Mouse (Mus musculus) liver, embryonic 11.5 days (tissue): Measurements from ENCODE around the gene Gxylt2. TPM values are rescaled to one million over a fixed set of nuclear protein-coding genes. Genes with fewer than 3 reads are reported as not detected.

Source experiments
- ATAC-seq: fragments of 200-750 bp; cut with Nextera tagmentation; replicated peaks from 2 replicates; pipeline ENCODE4 v1.8.0; 2017; ENCODE audit warnings: moderate number of reproducible peaks, mild to moderate bottlenecking, moderate TSS enrichment, moderate library complexity; ENCODE audit not compliant: low FRiP score
- DNase-seq: peaks from one replicate; pipeline ENCODE4 v3.0.0-alpha.2; 2017; ENCODE audit warnings: low spot score
- H3K27ac ChIP-seq: fragments of 300-500 bp; sonication (generic); 2 replicates; pipeline ENCODE4 v1.5.1; 2014; ENCODE audit warnings: mild to moderate bottlenecking, low read depth, low read length, control low read depth
- H3K27me3 ChIP-seq: fragments of 300-500 bp; sonication (generic); replicated peaks from 2 replicates; pipeline ENCODE4 v1.6.1; 2014; ENCODE audit warnings: low read length, mixed read lengths; ENCODE audit not compliant: control insufficient read depth, insufficient read depth
- H3K36me3 ChIP-seq: fragments of 300-500 bp; sonication (generic); 2 replicates; pipeline ENCODE4 v1.6.1; 2014; ENCODE audit warnings: mild to moderate bottlenecking, low read length, moderate library complexity, mixed read lengths; ENCODE audit not compliant: control insufficient read depth, insufficient read depth
- H3K4me1 ChIP-seq: fragments of 300-500 bp; sonication (generic); replicated peaks from 2 replicates; pipeline ENCODE4 v1.6.1; 2014; ENCODE audit warnings: low read length, mixed read lengths; ENCODE audit not compliant: control insufficient read depth, insufficient read depth
- H3K4me2 ChIP-seq: fragments of 300-500 bp; sonication (generic); 2 replicates; pipeline ENCODE4 v1.6.1; 2014; ENCODE audit warnings: mild to moderate bottlenecking, control low read depth, moderate library complexity
- H3K4me3 ChIP-seq: fragments of 300-500 bp; sonication (generic); 2 replicates; pipeline ENCODE4 v1.5.1; 2014; ENCODE audit warnings: low read depth, low read length, control low read depth
- H3K9ac ChIP-seq: fragments of 300-500 bp; sonication (generic); 2 replicates; pipeline ENCODE4 v1.6.1; 2014; ENCODE audit warnings: low read depth, low read length, control low read depth
- H3K9me3 ChIP-seq: fragments of 300-500 bp; sonication (generic); 2 replicates; pipeline ENCODE4 v1.6.1; 2016; ENCODE audit warnings: low read length, inconsistent platforms, mixed read lengths; ENCODE audit not compliant: control insufficient read depth
- WGBS: fragments of 180-500 bp; shearing (Covaris S2); extraction: QIAGEN DNeasy Blood & Tissue Kit; methylation state at CpG from one replicate; pipeline ENCODE4 v1.1.7; 2014; 5-methylcytosine and 5-hydroxymethylcytosine counted together
- polyA plus RNA-seq: library from polyadenylated mRNA; unstranded; fragments of >200 nt; fragmentation: Nextera tagmentation; extraction: Ambion mirVana; gene quantifications from 2 replicates; pipeline ENCODE4 v1.2.1, GENCODE M21; 2014

The Gxylt2 gene
- polyA plus RNA-seq, 1 experiment from 2014 or later, result 0.96 TPM

DNA sequence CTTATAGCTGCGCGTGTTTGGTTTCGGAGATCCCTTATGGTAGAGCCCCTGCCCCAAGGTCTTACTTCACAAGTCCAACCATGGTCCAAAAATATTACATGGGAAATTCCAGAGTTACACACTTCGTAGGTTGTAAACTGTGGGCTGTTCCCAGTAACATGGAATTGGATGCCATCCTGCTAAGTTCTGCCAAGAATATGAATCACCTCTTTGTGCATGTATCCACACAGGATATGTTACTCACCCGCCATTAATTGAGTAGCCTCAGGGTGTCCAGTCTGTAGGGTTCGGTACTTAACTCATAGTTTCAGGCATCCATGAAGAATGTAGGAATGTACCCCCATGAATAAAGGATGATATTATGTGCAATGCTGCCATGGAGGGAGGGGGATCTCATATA lies 94.8 kb downstream of the Gxylt2 start:
- Histone ChIP-seq H3K9ac (no peak overlapping the region), H3K36me3 (no peaks in the 10 kb centered on the region), H3K4me3 (no peak overlapping the region), H3K4me2 (no peak overlapping the region), H3K4me1 (no peaks in the 10 kb centered on the region), H3K27ac (no peak overlapping the region), H3K27me3 (no peaks in the 10 kb centered on the region), H3K9me3 (no peaks in the 10 kb centered on the region)
- ATAC-seq, result no peak
- 88% methylated on average over 6 of the region's 6 CpGs for WGBS
- DNase-seq, result no peak

DNA sequence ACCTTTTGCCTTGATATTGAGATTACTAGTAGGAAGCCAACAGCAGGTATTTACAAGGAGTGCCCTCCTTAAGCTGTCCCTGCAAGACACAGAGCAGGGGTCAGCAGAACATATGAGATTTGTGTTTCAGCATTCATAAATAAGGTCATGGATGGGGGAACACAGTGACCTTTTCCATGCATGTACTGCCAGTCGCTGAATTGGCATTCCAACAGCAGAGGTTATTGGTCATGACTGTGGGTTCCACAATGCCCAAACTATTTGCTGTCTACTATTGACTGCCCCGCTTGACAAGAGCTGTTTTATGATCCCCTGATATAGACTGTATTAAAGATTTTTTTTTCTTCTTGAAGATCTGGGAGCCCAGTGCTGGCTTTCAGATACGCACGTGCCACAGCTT lies 95.2 kb downstream of the Gxylt2 start:
- no peak for ATAC-seq
- 87% methylated on average over 4 of the region's 4 CpGs for WGBS
- H3K27ac ChIP-seq, result no peak overlapping the region

GRCm38 (mm10) chr6:100800497-100800955 lies 96.0 kb downstream of the Gxylt2 start:
- no peaks in the 10 kb centered on the region for H3K27me3 ChIP-seq
- no peaks in the 10 kb centered on the region for H3K36me3 ChIP-seq

More for the DNA sequence above, 95.2 kb downstream of the Gxylt2 start:
- Histone ChIP-seq H3K4me3 (no peak overlapping the region), H3K9ac (no peak overlapping the region), H3K4me1 (no peaks in the 10 kb centered on the region), H3K36me3 (no peaks in the 10 kb centered on the region), H3K27me3 (no peaks in the 10 kb centered on the region), H3K9me3 (no peaks in the 10 kb centered on the region), H3K4me2 (no peak overlapping the region)
- DNase-seq, result no peak

DNA sequence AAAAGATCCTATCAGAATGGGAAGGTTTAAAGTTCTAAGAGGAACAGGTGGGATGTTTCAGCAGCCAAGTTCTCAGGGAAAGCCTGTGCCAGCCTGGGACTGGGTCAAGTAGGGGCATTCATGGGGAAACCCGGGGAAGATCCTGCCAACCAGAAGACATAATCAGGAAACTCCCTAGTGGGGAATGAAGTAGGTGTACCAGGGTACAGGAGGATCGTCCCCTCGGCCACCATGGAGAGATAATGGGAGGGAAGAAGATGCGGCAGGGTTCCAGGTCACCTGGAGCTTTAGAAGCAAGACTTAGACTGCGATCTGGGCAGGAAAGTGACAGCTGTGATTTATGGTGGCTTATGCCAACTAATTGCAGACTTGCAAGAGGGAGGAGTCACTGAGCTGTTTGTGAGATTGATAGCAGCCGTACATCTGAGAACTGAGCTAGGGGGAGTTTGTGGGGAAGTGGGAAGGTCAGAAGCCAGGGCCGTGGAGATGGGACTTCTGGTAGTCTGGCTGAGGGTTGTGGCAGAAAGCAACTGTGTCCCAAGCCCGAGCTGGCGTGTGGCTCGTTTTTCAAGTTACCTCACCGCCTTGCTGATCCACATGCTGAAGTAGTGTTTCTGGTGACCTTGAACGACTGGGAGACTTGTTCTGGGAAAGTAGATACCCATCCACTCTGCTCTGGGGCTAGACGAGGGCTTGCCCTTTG lies 98.0 kb downstream of the Gxylt2 start:
- Histone ChIP-seq H3K4me3 (no peak overlapping the region), H3K9ac (no peak overlapping the region), H3K4me2 (no peak overlapping the region), H3K27me3 (no peaks in the 10 kb centered on the region), H3K4me1 (no peaks in the 10 kb centered on the region), H3K9me3 (no peaks in the 10 kb centered on the region), H3K36me3 (no peaks in the 10 kb centered on the region), H3K27ac (no peak overlapping the region)
- no peak for DNase-seq
- WGBS, result 59% methylated on average over 13 of the region's 13 CpGs
- ATAC-seq, result no peak

More at GRCm38 (mm10) chr6:100800497-100800955, 96.0 kb downstream of the Gxylt2 start:
- Histone ChIP-seq H3K4me3 (no peak overlapping the region), H3K9ac (no peak overlapping the region), H3K4me1 (no peaks in the 10 kb centered on the region), H3K27ac (no peak overlapping the region), H3K4me2 (no peak overlapping the region), H3K9me3 (no peaks in the 10 kb centered on the region)
- DNase-seq, result no peak
- WGBS, result 62% methylated on average over 10 of the region's 10 CpGs
- no peak for ATAC-seq

DNA sequence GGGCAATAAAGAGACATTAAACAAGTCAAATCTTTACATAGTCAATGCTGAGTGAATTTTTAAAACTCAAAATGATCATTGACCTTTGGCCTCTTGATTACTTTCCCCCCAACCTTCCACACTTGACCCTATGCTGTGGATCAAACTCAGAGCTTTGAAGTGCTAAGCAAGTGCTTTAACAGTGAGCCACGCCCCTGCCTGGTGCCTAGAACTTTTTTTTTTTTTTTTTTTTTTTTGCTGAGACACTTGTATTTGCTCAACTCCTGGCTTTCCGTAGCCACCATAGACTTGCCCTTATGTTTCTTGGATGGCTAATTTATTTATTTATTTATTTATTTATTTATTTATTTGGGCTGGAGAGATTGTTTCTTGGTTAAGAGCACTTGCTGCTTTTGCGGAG lies 98.7 kb downstream of the Gxylt2 start:
- H3K4me1 ChIP-seq, result no peaks in the 10 kb centered on the region
- H3K4me3 ChIP-seq, result no peak overlapping the region
- H3K9ac ChIP-seq, result no peak overlapping the region
- no peaks in the 10 kb centered on the region for H3K9me3 ChIP-seq
- ATAC-seq (no peak), DNase-seq (no peak)
- 86% methylated on average over 3 of the region's 3 CpGs for whole genome bisulfite sequencing
- H3K36me3 ChIP-seq, result no peaks in the 10 kb centered on the region
- no peak overlapping the region for H3K4me2 ChIP-seq
- H3K27ac ChIP-seq, result no peak overlapping the region
- no peaks in the 10 kb centered on the region for H3K27me3 ChIP-seq

- ATAC-seq, result no peak
- H3K4me2 ChIP-seq, result no peak overlapping the region
- H3K27me3 ChIP-seq, result no peaks in the 10 kb centered on the region
- no peak for DNase-seq
- H3K27ac ChIP-seq, result no peak overlapping the region
- H3K9ac ChIP-seq, result no peak overlapping the region
- 88% methylated on average over 9 of the region's 9 CpGs for WGBS
- H3K4me3 ChIP-seq, result no peak overlapping the region
- H3K9me3 ChIP-seq, result no peaks in the 10 kb centered on the region
- H3K4me1 ChIP-seq, result no peaks in the 10 kb centered on the region
- H3K36me3 ChIP-seq, result no peaks in the 10 kb centered on the region
Observed at GRCm38 (mm10) chr6:100807187-100807586, 102.7 kb downstream of the Gxylt2 start.

GRCm38 (mm10) chr6:100807746-100808145 lies 103.2 kb downstream of the Gxylt2 start:
- ATAC-seq (no peak), DNase-seq (no peak)
- 61% methylated on average over 1 of the region's 1 CpGs for WGBS
- Histone ChIP-seq H3K27ac (no peak overlapping the region), H3K4me2 (no peak overlapping the region), H3K4me1 (no peaks in the 10 kb centered on the region), H3K9me3 (no peaks in the 10 kb centered on the region), H3K36me3 (no peaks in the 10 kb centered on the region), H3K27me3 (no peaks in the 10 kb centered on the region), H3K9ac (no peak overlapping the region), H3K4me3 (no peak overlapping the region)

DNA sequence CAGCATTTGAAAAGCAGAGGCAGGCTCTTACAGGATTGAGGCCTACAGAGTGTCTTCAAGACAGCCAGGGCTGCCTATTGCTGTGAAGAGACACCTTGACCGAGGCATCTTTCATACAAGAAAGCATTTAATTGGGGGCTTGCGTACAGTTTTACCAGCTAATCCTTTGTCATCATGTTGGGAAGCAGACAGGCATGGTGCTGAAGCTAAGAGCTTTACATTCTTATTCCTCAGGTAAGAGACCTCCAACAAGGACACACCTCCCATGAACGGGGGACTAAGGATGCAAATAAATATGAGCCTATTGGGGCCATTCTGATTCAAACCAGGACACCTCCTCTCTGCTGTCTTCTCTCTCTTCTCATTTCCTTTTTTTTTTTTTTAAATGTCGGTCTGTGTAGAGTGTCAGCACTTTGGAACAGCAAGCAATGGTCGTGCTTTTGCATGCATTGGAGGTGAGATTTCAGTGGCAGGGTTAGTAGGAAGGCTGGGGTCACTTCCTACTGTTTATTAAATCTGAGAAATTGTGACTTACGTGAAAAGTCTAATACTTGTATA lies 103.8 kb downstream of the Gxylt2 start:
- Histone ChIP-seq H3K9me3 (no peaks in the 10 kb centered on the region), H3K4me1 (no peaks in the 10 kb centered on the region), H3K4me2 (no peak overlapping the region), H3K27ac (no peak overlapping the region), H3K9ac (no peak overlapping the region), H3K36me3 (no peaks in the 10 kb centered on the region), H3K4me3 (no peak overlapping the region), H3K27me3 (no peaks in the 10 kb centered on the region)
- ATAC-seq (no peak), DNase-seq (no peak)
- WGBS, result 78% methylated on average over 6 of the region's 6 CpGs

DNA sequence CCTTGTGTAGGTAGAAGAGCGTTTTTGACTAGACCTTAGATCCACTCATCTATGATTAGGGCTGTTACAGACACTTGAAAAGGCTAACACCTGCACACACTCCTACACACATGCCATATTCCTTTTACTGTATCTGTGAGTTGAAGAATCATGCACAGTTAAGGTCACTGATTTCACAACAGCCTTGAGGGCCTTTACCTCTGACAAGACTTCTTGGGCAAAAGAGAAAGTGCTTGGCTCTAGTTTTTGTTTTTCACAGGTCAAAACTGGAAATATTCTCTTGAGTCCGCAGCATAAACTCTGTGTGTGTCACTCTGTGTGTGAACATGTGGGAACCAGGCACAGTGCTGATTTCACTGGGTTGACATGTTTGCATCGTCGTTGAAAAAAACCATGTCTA lies 105.6 kb downstream of the Gxylt2 start:
- no peaks in the 10 kb centered on the region for H3K27me3 ChIP-seq
- H3K4me3 ChIP-seq, result no peak overlapping the region
- DNase-seq (no peak), ATAC-seq (no peak)
- no peak overlapping the region for H3K9ac ChIP-seq
- H3K4me2 ChIP-seq, result no peak overlapping the region
- no peak overlapping the region for H3K27ac ChIP-seq
- no peaks in the 10 kb centered on the region for H3K9me3 ChIP-seq
- H3K4me1 ChIP-seq, result no peaks in the 10 kb centered on the region
- WGBS, result 79% methylated on average over 4 of the region's 4 CpGs
- H3K36me3 ChIP-seq, result no peaks in the 10 kb centered on the region
